Mouse (Mus musculus): ENCODE results near the gene Rgs14. TPM values are rescaled to one million over a fixed set of nuclear protein-coding genes. Genes with fewer than 3 reads are reported as not detected.
A peak's percentile ranks its signal among the peaks of the same experiment; 100 is the strongest.

Rgs14 gene
- total RNA-seq (2021) = under 1 TPM; 0.50 to 0.57 TPM

DNA sequence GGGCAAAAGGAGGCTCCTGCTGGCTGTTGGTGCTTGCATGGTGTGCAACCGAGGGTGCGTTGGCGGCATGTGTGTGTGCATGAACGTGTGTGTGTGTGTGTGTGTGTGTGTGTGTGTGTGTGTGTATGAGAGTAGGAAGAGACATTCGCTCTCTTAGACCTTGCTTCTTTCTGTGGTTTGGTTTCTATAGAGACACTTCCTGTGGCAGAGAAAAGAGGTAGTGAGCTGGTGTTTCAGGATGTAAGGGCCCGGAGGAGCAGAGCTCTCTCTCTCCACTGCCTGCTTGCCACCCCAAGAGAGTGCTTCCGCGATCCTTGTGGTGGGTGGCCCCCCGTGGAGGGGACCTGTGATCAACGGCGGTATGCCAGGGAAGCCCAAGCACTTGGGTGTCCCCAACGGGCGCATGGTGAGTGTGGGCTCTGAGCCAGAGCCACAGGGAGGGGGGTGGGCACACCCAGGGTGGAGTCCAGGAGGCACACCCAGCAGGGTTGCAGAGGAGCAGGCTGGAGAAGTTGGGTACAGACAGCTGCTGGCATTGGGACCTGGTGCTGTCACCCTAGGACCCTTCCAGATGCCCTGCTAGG is at the start of gene Rgs14:
TSS of gene Rgs14 (plus strand) at position 202 of the 584 bp plus-strand sequence.
- DNase-seq (ENCODE audit: low spot score) = no peak
- intact Hi-C loops (cut with DNase I) = no loop called here

DNA sequence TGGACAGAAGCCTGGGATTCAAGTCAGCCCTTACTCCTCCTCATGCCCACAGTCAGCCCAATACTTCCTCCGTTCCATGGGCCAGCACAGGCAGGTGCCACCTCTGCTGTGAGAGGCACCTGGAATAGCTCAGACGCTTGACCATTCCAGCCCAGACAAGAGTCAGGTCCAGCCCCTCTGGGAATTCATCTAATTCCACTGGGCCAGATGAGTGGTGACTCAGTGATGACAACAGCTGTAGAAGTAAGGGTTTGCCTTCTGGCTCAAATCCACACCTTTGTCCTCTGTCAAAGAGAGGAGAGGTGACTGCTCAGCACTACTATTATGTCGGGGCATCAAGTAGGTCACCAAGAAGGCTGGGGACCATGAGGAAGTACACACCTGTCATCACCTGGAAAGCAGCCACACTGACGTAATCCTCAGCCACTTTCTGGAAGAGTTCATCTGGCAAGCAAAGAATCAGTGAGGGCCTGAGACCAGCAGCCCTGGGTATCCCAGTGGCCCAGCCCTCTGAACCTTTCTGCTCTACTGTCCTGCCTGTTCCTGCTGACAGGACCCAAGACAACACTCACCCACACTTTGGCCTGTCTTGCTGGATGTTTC is 49.5 kb upstream of the Rgs14 start, which contains the start of gene Prelid1:
TSS of gene Prelid1 (plus strand) at position 570 of the 603 bp plus-strand sequence.
- intact Hi-C loops (cut with DNase I) = no loop called here
- no peak for DNase-seq (ENCODE audit: low spot score)

DNA sequence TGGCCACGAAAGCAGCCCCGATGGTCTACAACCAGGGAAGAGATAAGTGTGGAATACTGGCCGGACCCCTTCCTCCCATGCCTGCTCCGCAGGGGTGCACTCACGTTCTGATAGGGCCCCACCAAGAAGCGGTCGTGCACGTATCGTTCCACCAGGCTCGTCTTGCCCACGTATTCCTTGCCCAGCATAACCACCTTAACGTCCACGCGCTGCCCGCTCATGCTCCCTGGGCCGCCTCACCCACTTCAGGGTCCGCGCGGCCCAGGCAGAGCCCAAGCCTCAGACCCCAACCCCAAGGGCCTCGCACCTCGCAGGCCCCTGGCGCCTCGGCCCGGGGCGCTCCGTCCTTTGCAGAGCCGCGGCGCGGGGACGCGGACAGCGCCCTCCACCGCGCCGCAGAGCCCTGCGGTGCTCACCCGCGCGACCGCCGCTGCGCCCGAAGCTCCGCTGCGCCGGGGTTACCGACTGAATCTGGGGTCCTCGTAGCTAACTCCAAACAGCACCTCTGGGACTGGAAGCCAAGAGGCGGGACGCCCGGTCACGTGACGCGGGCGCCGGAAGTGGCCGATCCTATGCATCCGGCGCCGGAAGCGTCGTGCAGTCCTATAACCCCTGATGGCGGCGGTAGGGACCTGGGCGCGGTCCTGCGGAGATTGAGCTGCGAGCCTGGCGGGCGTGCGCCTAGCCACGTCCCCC is 48.0 kb upstream of the Rgs14 start, which contains the start of gene Rab24:
TSS of gene Rab24 (minus strand) at position 513 of the 696 bp plus-strand sequence.
- DNase-seq (ENCODE audit: low spot score) = peak; percentile 75
- intact Hi-C loops (cut with DNase I) = no loop called here

DNA sequence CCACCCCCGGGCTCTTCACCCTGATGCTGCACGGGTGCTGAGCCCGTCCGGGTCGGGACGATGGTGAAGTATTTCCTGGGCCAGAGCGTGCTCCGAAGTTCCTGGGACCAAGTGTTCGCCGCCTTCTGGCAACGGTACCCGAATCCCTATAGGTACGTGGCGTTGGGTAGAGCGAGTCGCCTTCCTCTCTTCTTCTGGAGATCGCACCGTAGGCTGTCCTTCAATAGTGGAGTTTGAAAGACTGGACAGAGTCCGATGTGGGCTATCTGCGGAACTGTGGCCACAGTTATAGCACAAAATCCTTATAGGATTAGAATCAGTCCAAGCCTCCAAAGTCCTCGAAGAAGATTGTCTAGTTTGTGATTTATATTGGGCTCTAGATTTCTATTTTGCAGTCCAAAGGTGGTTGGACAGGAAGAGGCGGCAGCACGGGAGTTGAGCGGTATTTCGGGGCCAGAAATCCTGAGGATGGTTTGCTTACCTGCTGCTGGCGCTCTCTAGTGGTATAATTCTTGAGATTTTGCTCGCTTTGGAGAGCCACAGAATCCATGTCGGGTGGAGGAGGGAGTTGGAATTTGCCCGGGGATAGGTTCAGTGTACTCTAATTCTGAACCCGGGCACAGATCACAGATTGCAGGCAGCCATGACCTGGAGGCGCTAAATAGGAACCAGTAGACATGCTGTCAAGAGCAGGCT is 47.3 kb upstream of the Rgs14 start:
- intact Hi-C loops (cut with DNase I) = no loop called here
- DNase-seq (ENCODE audit: low spot score) = no peak

DNA sequence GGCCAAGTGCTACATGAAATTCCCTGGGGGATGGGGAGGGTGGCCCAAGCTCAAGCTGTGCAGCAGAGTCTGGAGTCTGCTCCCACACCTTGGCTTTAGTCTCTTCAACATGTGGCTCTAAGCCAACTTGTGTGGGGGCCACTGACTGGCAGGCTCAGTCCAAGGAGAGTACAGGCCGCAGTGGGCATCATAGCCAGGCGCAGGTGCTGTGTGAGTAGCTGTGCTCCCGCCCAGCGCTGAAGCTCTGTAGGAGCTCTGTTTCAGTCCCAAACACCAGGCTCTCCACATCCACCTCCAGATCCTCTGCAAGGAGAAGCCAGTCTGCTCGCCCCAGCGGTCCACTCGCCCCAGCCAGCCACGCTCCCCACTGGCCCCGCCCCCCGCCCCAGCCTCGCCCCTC is 43.9 kb upstream of the Rgs14 start:
- intact Hi-C loops (cut with DNase I) = no loop called here
- no peak for DNase-seq (ENCODE audit: low spot score)

DNA sequence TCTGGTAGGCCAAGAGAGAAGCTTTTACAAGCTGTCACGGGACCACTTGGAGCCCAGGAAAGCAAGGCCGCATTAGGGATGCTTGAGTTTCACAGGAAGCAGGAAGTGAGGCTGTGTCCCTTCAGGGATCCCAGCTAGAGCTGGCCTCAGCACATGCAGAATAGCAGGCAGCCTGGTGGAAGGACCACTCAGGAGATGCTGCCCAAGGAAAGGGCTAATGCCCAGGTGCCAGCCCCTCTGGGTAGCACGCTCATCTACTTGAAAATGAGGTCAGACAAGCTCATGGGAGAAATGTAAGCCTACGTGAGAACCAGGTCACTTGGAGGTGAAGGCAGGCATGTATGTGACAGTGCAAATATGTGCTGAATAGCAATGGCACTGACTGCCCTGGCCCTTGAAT is 42.4 kb upstream of the Rgs14 start:
- intact Hi-C loops (cut with DNase I) = no loop called here
- DNase-seq (ENCODE audit: low spot score) = no peak

DNA sequence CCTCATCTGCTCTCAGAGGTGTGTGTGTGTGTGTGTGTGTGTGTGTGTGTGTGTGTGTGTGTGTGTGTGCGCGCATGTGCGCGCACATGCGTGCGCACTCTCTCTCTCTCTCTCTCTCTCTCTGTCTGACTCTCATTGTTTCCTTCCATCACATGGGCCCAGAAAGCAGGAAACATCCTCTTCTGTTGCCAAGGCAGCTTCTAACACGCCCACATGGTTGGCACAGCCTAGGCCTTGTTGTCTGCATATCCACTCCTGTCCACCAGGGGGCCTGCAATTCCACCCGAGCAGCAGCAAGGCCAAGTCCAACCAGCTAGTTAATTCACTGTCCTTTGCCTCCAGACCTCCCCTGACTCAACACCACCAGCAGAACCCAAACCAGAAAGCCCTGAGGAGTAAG is 41.9 kb upstream of the Rgs14 start:
- intact Hi-C loops (cut with DNase I) = no loop called here
- DNase-seq (ENCODE audit: low spot score) = peak; percentile 76

DNA sequence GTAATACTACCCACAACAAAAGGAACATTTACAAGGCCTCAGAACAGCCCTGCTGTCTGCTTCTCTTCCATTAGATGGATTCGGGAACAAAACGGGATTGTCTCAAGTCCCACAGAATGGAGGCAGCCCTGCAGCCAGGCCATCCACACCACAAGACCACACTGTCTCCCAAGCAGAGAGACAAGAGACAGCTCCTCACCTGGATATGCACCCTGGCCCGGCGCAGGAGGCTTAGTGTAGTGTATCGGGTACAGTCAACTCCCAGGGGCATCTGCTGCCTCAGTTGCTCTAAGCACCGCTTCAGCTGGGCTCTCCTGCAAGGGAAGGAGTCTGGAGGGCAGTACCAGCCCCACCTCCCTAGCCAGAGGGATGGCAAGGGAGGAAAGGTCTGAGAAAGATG is 41.4 kb upstream of the Rgs14 start:
- intact Hi-C loops (cut with DNase I) = no loop called here
- DNase-seq (ENCODE audit: low spot score) = no peak

DNA sequence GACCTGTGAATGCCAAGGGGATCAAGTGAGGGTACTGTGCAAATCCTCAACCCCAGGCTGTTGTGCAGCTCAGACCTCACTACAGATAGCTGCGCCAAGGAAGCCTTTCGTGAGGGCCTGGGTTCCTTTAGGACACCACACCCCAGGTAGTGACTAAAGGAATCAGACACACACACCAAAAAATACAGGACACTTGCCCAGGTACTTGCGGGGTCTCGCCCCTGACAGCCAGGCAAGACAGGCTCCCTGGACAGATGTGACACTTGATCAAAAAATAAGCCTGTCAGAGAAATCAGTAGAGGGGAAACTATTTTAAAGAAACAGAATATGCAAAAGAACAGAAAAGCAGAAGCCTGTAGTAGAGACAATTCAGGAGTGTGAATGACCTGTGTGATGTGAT is 40.9 kb upstream of the Rgs14 start:
- intact Hi-C loops (cut with DNase I) = no loop called here
- DNase-seq (ENCODE audit: low spot score) = no peak

DNA sequence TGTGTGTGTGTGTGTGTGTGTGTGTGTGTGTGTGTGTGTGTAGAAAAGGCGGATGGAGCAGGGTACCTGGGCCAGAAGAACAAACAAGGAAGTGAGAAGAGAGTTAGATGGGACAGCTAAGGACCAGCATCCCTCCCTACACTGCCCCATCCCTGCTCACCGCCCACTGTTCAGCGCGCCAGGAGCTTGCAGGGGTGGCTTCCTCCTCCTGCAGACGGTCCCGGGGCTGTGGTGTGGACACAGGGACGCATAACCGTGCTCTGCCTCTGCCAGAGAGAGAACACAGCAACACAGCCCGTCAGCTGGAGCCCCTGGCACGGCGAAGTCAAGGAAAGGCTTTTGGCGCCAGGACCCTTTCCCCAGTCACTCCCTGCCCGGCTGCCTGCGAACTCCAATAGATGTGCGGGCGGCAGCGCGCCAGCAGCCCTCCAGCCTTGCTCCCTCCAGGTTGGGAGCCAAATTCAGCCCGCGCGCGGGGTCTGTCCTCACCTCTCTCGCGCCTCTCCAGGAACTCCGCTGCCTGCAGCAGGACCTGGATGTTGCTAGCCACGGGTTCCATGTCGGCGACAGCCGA is 40.3 kb upstream of the Rgs14 start:
- no peak for DNase-seq (ENCODE audit: low spot score)
- intact Hi-C loops (cut with DNase I) = no loop called here

DNA sequence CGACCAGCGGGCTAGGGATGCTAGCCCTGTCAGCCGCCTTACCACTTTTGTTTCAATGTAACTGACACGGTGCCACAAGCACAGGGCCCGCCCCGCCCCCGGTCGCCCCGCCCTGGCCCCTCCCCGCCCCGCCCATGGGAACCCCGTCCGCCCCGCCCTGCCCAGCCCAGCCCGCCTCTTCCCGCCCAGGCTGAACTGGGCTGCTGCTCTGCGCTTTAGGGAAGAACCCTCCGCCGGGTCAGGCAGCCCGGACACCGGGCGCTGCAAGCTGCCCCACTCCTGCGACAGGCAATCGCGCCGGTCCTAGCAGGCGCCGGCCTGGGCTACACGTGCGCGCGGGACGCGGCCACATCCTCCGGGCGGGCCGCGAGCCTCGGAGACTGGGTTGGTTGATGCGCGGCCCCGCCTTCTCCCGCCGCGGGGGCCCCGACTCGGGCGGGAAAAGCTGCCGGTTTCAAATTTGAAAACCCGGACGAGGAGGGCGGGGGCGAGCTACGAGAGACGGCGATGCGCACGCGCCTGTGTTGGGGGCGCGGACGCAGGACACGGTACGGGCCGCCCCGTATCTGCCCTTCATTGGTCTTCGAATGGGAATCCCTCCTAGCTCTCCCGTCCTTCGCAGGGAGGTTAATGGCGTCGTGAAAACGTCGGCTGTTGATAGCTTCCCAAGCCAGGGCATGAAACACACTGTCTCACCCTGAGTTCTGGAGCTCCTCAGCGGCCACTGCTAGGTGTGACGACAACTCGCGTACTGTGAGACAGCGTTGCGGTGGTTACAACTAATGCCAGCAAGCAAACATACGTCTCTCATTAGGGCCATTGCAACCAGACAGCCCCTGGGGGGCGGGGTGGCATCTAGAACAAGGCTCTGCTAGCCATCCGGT is 39.6 kb upstream of the Rgs14 start, which contains the start of gene Mxd3:
TSS of gene Mxd3 (minus strand) at position 141 of the 884 bp plus-strand sequence.
- peak; percentile 71 for DNase-seq (ENCODE audit: low spot score)
- intact Hi-C loops (cut with DNase I) = no loop called here

DNA sequence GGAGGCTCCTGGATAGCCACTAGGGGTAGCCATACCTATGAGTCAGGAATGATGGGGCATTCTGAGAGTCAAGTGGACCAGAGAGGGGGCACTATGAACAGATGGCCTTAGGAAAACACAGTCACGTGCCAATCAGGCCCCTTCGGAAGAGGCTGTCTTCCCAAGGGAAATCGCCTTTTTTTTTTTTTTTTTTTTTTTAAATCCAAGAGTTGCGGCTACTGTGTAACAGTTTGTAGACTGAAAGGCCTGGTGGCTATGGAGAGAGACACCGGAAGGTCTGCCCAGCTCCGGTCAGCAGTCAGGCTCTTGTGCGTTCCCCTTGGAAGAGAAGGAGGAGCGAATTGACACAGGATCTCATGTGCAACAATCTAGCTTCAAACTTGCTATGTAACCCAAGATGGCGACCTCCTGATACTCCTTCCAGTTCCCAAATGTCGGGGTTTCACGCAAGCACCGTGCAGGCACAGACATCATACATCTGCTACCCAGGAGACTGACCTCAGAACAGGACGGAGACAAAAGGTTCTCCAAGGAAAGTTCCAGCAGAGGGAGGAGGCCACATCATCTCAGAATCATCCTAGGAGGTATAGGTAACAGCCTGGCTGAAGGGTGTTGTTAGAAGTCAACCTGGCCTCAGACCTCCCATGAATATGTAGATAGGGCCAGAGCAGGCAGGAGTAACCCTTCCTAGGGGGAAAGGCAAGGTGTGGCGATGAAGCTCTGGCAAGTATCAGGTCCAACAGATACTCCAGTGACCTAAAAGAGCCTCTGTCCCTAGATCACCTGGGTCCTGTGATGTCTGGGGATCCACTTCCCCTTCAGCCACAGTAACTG is 38.7 kb upstream of the Rgs14 start:
- DNase-seq (ENCODE audit: low spot score) = no peak
- intact Hi-C loops (cut with DNase I) = no loop called here

DNA sequence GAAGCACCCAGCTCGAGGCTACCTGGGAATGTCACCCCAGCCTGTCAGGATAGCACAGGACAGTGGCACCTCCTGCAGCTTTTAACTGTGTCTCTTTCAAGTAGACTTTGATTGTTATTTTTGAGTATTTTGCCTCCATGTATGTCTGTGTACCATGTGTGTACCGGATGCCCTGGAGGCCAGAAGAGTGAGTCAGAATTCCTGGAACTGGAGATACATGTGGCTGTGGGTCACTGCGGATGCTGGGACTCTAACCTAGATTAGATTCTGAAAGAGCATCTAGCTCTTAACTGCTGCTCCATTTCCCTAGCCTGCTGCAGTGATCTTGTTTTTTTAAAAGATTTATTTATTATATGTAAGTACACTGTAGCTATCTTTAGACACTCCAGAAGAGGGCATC is 37.2 kb upstream of the Rgs14 start:
- intact Hi-C loops (cut with DNase I) = no loop called here
- no peak for DNase-seq (ENCODE audit: low spot score)

DNA sequence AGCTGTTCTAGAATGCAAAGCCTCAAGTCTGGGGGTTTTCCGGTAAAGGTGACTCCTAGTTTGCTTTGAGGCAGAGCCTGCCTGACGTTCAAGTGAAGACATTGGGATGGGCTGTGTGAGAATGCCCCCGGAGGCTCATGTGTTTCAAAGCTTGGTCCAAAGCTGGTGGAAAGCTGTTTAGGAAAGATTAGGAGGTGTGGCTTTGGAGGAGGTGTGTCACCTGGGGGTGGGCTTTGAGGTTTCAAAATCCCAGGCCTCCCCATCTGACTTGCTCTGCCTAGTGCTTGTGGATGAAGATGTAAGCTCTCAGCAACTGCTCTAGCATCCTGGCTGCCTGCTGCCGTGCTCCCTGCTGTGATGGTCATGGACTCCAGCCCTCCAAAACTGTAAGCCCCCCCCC is 33.8 kb upstream of the Rgs14 start:
- DNase-seq (ENCODE audit: low spot score) = no peak
- intact Hi-C loops (cut with DNase I) = no loop called here

DNA sequence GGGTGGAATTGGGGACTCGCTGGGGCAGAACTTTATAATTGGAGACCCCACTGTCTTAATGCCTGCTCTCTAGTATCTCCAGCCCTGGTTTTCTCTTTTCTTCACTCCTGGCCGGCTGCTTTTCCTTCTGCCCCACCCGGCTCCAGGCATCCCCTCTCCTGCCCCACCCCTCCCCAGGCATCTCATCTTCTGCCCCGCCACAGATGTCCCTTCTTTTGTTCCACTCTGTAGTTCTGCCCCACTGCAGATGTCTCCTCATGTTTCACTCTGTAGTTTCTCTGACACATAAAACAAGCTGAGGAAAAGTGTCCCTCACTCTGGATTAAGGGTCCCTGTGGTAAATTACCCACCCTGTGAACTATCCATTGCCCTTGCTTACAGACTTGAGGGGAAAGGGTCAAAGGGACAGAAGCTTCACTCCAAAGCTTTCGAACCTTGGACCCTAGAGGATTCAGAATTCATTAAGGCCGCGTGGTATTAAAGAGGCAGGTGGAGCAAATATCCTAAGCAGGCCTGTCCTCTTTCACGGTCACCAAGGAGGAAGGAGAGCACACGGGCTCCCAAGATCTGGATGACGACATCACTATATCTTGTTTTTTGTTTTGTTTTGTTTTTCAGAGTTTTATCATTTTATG is 32.1 kb upstream of the Rgs14 start:
- DNase-seq (ENCODE audit: low spot score) = no peak
- intact Hi-C loops (cut with DNase I) = no loop called here

DNA sequence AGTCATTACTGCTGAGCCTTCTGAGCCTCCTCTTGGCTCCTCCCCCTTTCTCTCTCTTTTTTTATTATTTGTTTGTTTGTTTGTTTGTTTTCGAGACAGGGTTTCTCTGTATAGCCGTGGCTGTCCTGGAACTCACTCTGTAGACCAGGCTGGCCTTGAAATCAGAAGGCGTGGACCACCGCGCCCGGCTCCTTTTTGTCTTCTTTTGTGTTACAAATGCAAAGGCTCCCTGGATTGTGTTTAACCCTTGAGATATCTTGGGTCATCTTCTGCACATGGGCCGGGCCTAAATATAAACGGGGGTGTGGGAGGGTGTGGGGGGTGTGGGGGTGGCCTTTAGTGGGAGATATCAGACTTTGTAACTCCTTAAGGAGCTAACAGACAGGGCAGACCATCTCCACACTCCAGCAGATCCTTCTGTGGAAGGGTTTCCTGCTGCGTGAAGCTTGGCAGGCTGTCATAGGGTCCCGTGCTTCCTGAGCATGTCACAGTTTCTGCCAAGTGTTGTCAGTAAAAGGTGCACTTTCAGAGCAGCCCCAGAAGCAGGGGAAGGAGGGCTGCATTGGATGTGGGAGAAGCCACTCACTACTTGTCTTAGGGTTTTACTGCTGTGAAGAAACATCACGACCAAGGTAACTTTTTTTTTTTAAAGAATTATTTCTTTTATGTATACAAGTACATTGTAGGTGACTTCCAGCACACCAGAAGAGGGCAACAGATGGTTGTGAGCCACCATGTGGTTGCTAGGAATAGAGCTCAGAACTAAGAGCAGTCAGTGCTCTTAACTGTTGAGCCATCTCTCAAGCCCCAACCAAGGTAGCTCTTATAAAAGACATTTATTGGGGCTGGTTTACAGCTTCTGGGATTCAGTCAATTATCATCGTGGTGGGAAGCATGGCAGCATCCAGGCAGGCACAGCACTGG is 31.1 kb upstream of the Rgs14 start:
- no peak for DNase-seq (ENCODE audit: low spot score)
- intact Hi-C loops (cut with DNase I) = no loop called here

DNA sequence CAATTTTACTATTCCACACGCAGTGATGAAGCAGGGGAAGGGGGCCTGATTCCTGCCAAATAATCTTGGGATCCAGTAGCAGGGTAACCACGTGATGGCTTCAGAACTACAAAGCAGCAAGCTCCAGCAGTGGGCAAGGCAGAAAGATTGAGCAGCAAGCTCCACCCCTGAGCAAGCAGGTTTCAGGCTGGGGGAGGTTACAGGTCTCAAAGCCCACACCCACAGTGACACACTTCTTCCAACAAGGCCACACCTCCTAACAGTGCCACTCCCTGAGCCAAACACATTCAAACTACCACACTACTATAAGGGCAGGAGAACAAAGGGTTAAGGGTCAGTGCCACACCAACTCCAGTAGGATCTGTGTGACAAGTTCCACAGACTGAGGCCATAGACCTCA is 30.3 kb upstream of the Rgs14 start:
- no peak for DNase-seq (ENCODE audit: low spot score)
- intact Hi-C loops (cut with DNase I) = no loop called here

All from heart, postnatal 25 days (tissue).